Mouse (Mus musculus) activated CD4-positive, CD25-positive, alpha-beta regulatory T cell, adult 4 months (primary cell): ENCODE data around the gene Serf1. TPM values are rescaled to one million over a fixed set of nuclear protein-coding genes. Genes with fewer than 3 reads are reported as not detected.
"Not testable (repeated sequence)": the region's sequence is repeated elsewhere in the genome, so short reads cannot be mapped to it uniquely, and the experiment has no call there.

Source experiments
- ATAC-seq: one replicate; pipeline ENCODE4 v1.8.0; 2017
- polyA plus RNA-seq, 2 experiments: library from polyadenylated mRNA; unstranded; fragments of 100-300 nt; shearing (Covaris generic); gene quantifications; one replicate each; pipeline ENCODE4 v1.2.1; 2017

Gene Serf1
- polyA plus RNA-seq = 1 to 10 TPM; 5.4 to 6.7 TPM

GRCm38 (mm10) chr13:100107652-100108472 is at the start of gene Serf1:
TSS of gene Serf1 (plus strand) at chr13:100108012.
- peak; percentile 32 for ATAC-seq

GRCm38 (mm10) chr13:100063936-100064335 is 43.9 kb upstream of the Serf1 start:
- no peak for ATAC-seq

- no peak for ATAC-seq
Observed at GRCm38 (mm10) chr13:100067821-100068220, 40.0 kb upstream of the Serf1 start.

- peak; percentile 89 for ATAC-seq
Observed at GRCm38 (mm10) chr13:100071473-100071872, 36.3 kb upstream of the Serf1 start.

GRCm38 (mm10) chr13:100098808-100099207 is 9.0 kb upstream of the Serf1 start:
- ATAC-seq = no peak

GRCm38 (mm10) chr13:100103052-100103658 is 4.7 kb upstream of the Serf1 start:
- ATAC-seq = no peak

- peak; percentile 77 for ATAC-seq
Observed at GRCm38 (mm10) chr13:100103748-100104254, 4.0 kb upstream of the Serf1 start, which contains the start of gene Bdp1. TSS of gene Bdp1 (minus strand) at chr13:100104070.

GRCm38 (mm10) chr13:100112218-100112972 is 4.6 kb downstream of the Serf1 start:
- no peak for ATAC-seq

GRCm38 (mm10) chr13:100123970-100124369 is 16.2 kb downstream of the Serf1 start:
- no peak for ATAC-seq

- peak; percentile 92 for ATAC-seq
Observed at GRCm38 (mm10) chr13:100124423-100125257, 16.8 kb downstream of the Serf1 start, which contains the start of gene Smn1. TSS of gene Smn1 (plus strand) at chr13:100124852.

- peak; percentile 21 for ATAC-seq
Observed at GRCm38 (mm10) chr13:100125258-100125643, 17.4 kb downstream of the Serf1 start.

- ATAC-seq = no peak
Observed at GRCm38 (mm10) chr13:100141646-100142314, 34.0 kb downstream of the Serf1 start.

- no peak for ATAC-seq
Observed at GRCm38 (mm10) chr13:100152659-100153058, 44.8 kb downstream of the Serf1 start.

- no peak for ATAC-seq
Observed at GRCm38 (mm10) chr13:100156624-100157023, 48.8 kb downstream of the Serf1 start.

- ATAC-seq = not testable (repeated sequence)
Observed at GRCm38 (mm10) chr13:100161171-100161870, 53.5 kb downstream of the Serf1 start.

GRCm38 (mm10) chr13:100162467-100162866 is 54.7 kb downstream of the Serf1 start:
- ATAC-seq = not testable (repeated sequence)
